Mouse (Mus musculus): ENCODE data around the gene Nme1.

Gene Nme1

DNA sequence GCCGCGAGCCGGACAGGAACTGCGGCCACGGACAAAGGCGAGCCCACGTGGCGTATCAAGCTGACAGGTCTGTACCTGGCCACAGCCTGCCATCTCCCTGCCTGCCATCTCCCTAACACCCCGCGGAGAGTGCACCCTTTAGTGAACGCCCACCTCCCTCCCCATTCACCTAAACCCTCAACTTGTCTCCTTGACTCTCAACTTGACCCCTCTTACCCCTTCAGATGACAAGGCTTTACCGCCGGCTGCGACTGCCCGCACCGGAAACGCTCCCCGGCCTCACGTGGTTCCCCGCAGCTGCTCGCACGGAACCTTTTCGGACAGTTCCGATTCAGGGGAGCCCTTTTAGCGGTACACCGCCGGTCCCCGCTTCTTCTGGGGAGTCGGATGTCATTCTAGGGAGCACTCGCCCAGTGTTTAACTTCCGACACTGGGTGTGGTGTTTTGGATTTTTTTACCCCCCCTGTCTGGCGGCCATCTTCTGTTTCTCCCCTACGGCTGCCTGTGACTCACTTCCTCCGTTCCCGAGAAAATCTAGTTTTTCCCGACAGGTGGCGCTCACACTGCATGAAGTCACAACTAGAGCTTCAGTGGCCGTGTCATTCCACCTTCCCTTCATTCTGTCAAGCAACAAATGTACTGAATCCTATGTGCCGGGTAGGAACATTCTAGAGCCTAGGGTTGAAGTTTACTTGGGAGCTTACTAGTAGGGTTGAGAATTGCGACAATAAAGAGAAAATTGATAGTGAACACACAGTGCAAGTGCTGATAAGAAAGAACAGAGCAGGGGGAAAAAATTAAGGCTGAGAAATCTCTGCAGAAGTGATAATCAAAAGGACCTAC, at the start of gene Nme1, which contains the start of gene Gm20390:
Gene Nme1 (minus strand): TSS at position 517 of the 843 bp plus-strand sequence.
Gene Gm20390 (minus strand): TSS at position 289 of the 843 bp plus-strand sequence.
- peak; percentile 97 for DNase-seq (ENCODE audit: low spot score)

DNA sequence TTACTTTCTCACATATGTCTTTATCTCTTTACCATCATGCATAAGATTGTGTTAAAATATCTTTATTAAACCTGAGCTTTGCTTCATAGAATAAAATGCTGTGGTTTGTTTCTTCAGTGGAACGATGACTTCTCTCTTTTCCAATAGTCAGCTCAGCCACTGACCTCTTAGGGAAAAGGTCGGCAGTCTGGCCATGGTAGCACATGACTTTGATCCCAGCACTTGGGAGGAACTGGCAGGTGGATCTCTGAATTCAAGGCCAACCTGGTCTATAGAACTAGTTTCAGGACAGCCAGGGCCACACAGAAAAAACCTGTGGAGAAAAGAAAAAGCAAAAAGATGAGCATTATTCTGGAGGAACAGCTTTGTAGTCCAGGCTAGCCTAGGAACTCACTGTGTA, 35.0 kb upstream of the Nme1 start:
- DNase-seq (ENCODE audit: low spot score), result no peak

DNA sequence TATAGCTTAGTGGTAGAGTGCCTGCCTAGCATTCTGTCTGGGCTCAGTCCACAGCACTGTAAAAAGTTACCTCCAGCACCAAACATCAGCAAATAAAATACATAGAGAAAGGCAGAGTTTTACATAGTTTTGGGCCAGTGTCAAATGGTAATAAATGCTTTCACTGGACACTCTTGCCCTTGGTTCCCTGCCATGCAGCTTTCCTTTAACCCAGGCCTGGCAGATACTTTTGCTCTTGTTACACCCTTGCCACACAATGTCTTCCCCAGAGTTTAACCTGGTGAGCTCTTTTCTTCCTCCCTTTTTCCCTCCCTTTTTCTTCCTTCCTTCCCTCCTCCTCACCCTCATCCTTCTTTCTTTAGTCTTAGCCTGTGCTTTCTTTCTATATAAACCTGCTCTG, 31.0 kb upstream of the Nme1 start:
- DNase-seq (ENCODE audit: low spot score), result no peak

DNA sequence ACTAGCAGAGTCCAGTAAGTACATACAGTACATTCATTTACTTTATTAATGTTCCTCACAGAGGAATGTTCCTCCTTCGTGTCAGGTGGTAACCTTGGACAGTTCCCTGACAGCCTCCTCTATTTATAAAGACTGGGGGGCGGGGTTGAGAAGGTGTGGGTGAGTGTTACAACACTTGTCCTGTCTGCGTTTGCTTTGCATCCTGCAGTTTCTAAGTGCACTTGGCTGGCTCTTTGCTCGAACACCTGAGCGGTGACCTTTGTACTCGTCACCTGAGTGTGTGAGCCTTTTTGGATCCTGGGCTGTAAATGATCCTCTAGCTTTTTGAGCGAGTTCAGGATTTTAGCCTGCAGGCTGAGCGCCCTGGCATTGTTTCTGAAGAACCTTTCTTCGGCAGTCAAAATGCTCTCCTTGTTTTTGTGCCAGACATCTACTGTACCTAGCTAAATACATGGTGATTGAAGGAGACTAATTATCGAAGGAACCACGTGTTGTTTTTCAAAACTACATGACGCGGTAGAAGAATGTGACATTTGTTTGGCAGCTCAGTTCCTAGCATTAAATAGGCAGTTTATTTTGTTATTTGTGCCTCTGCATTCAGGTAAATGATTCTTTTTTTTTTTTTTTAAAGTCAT, 28.9 kb upstream of the Nme1 start:
- peak; percentile 49 for DNase-seq (ENCODE audit: low spot score)

DNA sequence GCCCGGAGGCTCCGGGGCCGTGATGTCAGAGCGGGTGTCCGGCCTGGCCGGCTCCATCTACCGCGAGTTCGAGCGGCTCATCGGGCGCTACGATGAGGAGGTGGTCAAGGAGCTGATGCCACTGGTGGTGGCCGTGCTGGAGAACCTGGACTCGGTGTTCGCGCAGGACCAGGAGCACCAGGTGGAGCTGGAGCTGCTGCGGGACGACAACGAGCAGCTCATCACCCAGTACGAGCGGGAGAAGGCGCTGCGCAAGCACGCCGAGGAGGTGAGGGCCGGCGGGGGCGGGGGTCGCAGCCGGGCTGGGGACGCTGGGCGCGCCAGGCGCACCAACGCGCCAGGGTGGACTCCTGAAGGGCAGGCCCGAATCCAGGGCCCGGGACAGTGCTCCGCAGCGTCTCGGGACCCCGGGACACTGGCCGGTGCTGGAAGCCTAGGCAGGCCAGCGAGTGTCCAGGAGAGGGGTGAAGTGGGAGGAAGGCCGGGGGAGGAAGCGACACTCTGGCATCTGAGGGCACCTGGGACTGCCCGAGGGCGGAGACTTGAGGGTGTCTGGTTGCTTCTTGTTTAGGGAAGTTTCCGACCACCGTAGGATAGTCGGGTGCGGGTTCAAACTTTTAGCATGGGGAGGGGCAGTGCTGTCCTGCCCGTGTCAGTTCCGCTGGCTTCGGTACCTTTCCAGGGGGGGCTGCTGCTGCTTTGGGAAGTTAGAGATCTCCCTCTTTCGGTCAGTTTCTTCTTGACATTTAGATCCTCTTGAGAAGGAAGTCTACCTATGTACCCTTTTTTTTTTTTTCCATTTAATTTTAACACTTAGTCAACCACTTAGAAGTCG, 28.2 kb upstream of the Nme1 start:
- DNase-seq (ENCODE audit: low spot score), result peak; percentile 61

DNA sequence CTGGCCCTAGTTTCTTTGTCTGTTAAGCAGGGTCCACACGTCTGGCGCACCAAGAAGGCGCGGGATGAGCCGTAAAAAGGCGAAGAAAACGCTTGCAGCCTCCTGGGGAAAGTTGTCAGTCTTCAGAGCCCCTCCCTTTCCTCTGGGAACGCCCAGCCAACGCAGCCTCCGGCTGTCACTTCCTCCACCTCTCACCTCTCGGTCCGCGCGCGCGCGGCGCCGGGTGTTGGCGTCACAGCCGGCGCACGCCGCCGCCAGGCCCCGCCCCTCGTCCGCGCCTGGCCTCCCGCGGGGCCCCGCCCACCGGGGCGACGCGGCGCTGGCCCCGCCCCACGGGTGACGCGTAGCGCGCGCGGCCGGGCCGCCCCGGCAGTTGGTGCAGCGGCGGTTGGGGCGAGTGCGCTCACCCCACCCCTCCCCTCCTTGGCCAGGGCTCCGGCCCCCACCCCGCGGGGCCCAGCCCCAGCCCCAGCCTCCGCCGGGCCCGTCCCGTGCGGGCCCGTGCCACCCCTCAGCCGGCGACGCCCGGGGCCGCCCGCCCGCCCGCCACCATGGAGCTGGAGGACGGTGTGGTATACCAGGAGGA, 27.5 kb upstream of the Nme1 start, which contains the start of gene Spag9:
Gene Spag9 (plus strand): TSS at position 372 of the 586 bp plus-strand sequence.
- DNase-seq (ENCODE audit: low spot score), result peak; percentile 96

DNA sequence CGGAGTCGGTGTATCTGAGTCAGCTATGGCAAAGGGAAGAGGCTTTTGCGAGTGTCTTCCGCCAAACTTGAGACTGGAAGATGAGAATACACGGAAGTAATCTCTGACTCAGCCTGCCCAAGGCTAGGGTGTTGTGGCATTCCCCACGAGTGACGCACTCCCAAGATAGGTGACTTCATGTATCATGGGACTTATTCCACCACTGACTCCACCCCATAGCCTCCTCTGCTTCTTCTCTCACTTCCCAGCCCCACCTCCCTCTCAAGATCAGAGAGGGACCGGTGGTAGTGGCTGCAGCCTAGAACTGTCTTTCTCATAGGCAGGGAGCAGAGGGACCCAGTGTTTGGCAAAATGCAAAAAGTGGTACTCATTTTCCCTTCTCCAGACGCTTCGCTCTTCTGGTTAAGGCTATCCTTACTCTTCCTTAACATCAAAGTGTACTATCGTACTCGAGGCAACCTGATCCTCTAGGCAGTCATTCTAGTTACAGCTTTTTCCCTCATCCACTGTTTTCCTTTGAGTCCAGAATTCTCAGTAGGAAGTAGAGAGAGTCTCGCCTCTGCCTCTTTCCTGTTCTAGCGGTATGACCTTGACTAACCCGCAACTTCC, 26.9 kb upstream of the Nme1 start:
- peak; percentile 95 for DNase-seq (ENCODE audit: low spot score)

DNA sequence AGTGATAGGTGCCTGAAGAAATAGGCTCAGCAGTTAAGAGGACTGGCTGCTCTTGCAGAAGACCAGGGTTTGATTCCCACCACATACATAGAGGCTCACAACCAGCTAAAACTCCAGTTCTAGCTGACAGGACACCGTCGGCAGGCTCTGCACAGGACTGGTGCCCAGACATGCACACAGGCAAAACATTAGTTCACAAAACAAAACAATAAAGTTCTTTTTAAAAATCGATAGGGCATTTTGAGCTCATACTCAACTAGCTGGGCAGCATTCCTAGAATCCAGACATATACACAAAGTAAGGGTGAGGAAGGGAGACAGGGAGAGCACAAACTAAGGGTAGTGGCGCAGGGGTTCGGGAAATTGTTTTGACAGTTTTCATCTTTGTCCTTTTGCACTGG, 26.2 kb upstream of the Nme1 start:
- DNase-seq (ENCODE audit: low spot score), result peak; percentile 4

DNA sequence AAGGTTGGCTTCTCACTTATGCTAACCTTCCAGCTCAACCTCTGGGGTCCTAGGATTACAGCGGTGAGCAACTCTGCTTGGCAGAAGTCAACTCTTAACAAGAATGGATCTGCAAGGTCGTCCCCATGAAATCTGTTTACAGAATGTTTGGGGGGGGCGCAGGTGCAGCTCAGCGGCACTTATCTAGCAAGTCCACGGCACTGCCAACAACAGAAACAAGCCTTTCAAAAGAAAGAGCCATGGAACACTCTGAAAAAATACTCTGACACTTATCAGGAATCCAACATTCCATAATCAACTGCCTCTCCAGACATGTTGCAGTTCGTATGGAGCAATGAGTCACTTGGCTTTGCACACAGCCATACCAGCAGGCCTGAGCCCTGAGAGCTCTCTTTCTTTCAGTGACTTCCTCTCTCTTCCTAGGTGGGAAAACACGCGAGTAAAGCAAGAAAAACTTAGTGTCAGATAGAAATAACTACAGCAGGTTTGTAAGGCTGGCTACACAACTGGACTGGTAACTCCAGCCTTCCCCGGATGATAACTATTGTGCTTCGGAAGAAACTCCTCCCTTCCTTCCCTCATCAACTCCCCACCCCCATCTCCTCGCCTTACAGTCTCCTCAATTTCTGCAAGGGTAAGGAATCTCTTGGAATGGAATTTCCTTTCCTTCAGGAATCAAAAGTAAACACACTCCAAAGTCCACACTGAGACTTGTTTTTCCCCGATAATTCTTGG, 20.2 kb upstream of the Nme1 start:
- no peak for DNase-seq (ENCODE audit: low spot score)

DNA sequence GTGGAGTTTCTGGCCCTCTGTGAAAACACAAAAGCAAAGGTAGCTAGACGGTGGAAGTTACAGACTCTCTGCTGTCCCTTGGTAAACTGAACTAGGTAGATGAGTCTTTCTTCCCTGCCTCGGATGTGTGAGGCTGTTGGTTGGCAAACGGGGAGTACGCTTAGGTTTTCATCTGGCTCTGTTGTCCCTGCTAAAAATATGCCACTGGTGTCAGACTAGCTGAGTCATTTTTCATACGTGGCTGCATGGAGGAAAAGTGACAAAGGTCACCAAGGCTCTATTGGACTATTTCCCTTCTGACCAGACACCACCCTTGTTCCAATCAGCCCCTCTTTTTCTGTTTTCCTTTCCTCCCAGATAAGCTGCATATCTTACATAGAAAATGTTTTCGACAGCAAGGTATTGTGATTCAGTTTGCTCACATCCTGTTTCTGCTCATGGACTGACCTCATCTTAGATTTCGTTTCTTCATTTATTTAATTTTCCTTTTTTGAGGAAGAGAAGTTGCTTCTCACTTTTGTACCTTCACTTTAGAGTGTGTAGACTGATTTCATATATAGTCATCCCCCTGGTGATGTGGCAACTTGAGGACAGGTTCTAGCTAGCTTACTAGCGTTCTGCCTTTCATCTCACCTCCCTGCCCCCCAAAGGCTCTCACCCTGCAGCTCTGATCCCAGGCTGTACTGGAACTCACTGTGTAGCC, 19.5 kb upstream of the Nme1 start:
- no peak for DNase-seq (ENCODE audit: low spot score)

DNA sequence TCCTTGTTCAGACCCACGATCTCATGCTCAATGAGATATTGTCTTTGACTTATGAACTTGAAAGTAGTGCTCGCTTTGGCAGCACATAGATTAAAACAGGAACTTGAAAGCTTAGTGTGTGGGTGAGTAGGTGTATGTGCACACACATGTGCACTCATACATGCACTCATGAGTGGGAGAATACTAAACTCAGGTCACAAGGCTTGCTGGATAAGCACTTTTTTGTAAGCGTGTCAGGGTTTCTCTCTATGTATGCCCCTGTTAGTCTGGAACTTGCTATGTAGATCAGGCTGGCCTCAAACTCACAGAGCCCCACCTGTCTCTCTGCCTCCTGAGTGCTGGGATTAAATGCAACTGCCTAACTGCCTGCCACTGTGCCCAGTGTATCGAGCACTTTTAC, 18.7 kb upstream of the Nme1 start:
- no peak for DNase-seq (ENCODE audit: low spot score)

DNA sequence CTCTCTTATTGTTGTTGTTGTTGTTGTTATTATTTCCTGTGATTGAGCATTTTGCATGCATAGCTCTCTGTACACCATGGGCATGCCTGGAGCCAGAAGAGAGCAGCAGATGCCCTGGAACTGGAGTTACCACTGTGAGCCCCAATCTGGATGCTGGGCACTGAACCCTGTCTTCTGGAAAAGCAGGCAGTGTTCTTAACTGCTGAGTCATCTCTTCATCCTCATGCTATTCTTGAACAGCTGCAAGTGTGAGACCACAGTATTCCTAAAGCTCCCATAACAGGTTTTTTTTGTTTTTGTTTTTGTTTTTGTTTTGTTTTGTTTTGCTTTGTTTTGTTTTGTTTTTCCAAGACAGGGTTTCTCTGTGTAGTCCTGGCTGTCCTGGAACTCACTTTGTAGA, 18.0 kb upstream of the Nme1 start:
- DNase-seq (ENCODE audit: low spot score), result no peak

DNA sequence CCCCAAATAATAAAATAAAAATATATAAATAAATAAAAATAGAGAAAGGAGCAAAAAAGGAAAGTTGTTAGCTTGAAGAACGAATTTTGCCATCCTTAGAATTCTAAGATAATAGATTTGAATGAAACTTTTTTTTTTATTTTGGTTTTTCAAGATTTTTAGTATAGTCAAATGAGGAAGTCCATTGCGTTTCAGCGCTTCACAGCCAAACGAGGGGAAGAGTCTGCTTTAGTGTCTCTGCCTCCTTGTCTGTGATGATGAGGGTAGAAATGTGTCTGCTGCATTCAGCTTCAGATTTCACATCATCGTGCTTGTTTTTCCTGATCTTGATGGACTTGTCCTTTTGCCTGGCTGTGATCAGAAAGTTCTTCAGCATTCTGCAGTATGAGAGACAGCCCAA, 16.9 kb upstream of the Nme1 start:
- no peak for DNase-seq (ENCODE audit: low spot score)

DNA sequence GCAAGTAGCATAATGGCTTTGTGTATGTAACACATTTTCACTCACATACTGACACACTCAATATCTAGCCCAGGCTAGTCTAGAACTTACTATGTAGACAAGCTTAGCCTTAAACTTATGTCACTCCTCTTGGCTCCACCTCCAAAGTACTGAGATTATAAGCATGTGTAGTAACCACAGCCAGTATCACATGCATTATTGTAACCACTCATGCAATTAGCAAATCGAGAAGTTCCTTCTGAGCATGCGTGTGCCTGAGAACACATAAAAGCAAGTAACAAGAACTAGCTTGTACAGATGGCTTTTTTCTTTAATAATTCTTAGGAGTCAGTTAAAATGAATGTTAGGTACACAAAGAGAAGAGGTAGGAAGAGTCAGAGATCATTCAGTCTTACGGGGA, 16.3 kb upstream of the Nme1 start:
- DNase-seq (ENCODE audit: low spot score), result no peak

DNA sequence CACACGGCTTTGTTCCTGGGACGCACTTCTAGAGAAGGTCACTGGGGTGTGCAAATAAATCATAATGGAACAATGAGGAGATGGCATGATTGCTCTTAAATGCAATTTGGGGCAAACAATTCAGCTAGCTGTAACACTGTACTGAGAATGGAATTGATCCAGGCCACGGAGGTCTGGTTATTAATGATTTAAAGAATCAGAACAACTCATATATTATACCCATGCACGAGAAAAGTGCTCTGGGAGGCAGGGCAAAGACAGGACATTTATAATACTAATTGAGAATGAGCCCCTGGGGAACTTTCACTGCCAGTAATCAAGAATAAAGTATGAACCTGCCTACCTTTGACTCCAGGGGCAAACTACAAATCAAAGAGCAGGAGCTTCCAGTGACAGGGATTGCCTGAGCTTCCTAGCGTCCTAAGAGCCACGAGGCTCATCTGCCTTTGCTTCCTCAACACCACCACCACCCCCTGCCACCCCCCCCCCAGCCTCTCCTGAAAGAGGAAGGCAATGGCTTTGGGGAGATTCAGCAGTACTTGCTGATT, 11.3 kb upstream of the Nme1 start:
- DNase-seq (ENCODE audit: low spot score), result no peak

DNA sequence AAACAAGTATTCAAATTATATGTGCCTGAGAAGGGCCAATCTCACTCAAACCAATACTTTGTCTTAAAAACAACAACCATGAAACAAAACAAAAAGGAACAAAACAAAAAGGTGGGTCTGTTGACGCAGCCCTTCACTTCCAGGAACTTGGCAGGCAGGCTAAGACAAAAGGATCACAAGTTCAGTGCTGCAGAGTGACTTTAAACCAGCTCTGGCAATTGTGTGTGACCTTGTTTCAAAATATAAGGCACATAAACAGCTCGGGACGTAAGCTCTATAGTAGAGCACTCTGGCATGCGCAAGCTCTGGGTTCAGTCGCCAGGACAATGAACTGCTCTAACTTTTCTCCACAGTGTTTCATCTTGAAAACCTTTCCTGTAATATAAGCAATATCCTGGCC, 4.6 kb upstream of the Nme1 start:
- DNase-seq (ENCODE audit: low spot score), result no peak

DNA sequence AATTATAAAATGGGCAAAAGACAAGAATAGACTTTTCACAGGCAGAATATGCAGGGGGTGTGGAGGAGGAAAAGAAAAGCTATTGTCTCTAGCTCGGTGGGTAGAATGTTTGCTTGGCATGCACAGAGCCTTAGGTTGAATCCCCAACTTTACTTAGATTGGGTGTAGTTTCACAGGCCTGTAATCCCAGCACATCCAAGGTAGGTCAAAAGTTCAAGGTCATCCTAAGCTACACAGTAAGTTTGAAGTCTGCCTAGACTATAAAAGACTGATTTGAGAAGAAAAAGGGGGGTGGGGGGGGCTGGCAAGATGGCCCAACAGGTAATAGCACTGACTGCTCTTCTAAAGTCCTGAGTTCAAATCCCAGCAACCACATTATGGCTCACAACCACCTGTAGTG, 1.5 kb upstream of the Nme1 start:
- DNase-seq (ENCODE audit: low spot score), result no peak

DNA sequence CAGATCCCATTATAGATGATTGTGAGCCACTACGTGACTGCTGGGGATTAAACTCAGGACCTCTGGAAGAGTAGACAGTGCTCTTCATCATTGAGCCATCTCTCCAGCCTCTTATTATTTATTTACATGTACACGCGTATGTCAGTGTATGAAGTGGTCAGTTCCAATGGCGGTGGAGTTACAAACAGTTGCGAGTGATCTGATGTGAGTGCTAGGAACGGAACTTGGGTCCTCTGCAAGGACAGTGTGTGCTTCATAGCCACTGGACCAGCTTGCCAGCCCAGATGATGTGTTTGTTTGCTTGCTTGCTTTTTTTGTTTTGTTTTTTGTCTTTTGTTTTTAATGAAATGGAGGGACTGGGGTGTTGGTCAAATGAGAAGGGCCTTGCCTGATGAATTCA, 850 bp upstream of the Nme1 start:
- DNase-seq (ENCODE audit: low spot score), result no peak

DNA sequence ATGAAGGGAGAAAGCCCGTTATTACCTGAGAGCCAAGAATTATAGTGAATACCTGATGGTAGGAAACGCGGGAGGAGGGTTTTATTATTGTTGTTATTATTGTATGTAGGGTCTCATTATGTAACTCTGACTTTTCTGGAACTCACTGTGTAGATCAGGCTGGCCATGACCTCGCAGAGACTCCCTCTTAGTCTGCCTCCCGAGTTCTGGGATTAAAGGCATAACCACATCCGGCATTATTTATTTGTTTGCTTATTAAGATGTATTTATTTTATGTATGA, 467 bp upstream of the Nme1 start:
- DNase-seq (ENCODE audit: low spot score), result no peak

DNA sequence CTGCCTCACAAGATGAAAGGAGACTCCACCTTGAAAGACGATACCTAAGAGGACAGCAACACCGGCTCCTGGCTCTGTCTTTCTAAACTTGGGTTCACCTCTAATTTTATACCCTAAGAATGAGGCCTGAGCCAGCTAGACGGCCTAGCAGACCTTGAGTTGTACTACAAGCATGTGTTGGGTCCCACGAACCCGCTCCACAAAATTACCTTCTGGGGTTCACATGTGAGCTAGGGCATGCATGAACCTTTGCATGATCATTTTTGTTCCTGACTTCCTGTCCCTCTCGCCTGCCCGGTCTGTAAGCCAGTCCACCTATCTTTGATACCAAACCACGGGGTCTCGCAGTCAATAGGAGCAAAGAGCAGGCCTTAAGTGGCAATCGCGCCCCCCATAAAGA, 940 bp downstream of the Nme1 start:
- DNase-seq (ENCODE audit: low spot score), result no peak
